Mouse (Mus musculus): ENCODE measurements around the gene Stard7. TPM values are rescaled to one million over a fixed set of nuclear protein-coding genes. Genes with fewer than 3 reads are reported as not detected.

Stard7 gene
- total and polyA plus RNA-seq, 3 experiments = 46.5 to 250 (median 81.6) TPM

GRCm38 (mm10) chr2:127313878-127314277, 43.9 kb downstream of the Stard7 start:
- no peak for DNase-seq (ENCODE audit: low spot score)
- ATAC-seq (ENCODE audit: extremely low read depth, insufficient number of reproducible peaks, low FRiP score, poor library complexity, severe bottlenecking) = no peak
- TF ChIP-seq TAL1 (conservative IDR thresholded peaks at IDR 0.05; ENCODE audit: low read depth, low read length) (no peak), POLR2AphosphoS5 (IDR thresholded peaks at IDR 0.05; ENCODE audit: insufficient replicate concordance, low read depth, low read length) (no peak), GATA1 (IDR thresholded peaks at IDR 0.05; ENCODE audit: borderline replicate concordance, low read length) (no peak), GATA2 (IDR thresholded peaks at IDR 0.05; ENCODE audit: borderline replicate concordance, low read depth, low read length) (no peak), CTCF (IDR thresholded peaks at IDR 0.05; ENCODE audit: low read depth, low read length) (no peak)
- no peak overlapping the region for H3K4me3 ChIP-seq (ENCODE audit: low read depth, low read length)
- H3K4me1 ChIP-seq (ENCODE audit: insufficient read depth, low read depth, low read length) = no peaks in the 10 kb centered on the region
- H3K27me3 ChIP-seq (ENCODE audit: insufficient read depth, low read length) = peaks cover 19% of the 10 kb centered on the region
- no peaks in the 10 kb centered on the region for H3K36me3 ChIP-seq (replicated peaks)
- no peaks in the 10 kb centered on the region for H3K9me3 ChIP-seq (replicated peaks)

GRCm38 (mm10) chr2:127314467-127315154, 44.6 kb downstream of the Stard7 start:
- H3K4me1 ChIP-seq (ENCODE audit: insufficient read depth, low read depth, low read length) = no peaks in the 10 kb centered on the region
- no peak overlapping the region for H3K4me3 ChIP-seq (ENCODE audit: low read depth, low read length)

GRCm38 (mm10) chr2:127315155-127315470, 45.1 kb downstream of the Stard7 start:
- Histone ChIP-seq H3K27me3 (ENCODE audit: insufficient read depth, low read length) (peaks cover 28% of the 10 kb centered on the region), H3K36me3 (replicated peaks) (no peaks in the 10 kb centered on the region), H3K9me3 (replicated peaks) (no peaks in the 10 kb centered on the region), H3K4me3 (ENCODE audit: low read depth, low read length) (no peak overlapping the region), H3K4me1 (ENCODE audit: insufficient read depth, low read depth, low read length) (no peaks in the 10 kb centered on the region)
- no peak for DNase-seq (ENCODE audit: low spot score)
- no peak for TF ChIP-seq GATA1 (IDR thresholded peaks at IDR 0.05; ENCODE audit: borderline replicate concordance, low read length)
- TF ChIP-seq POLR2AphosphoS5 (IDR thresholded peaks at IDR 0.05; ENCODE audit: insufficient replicate concordance, low read depth, low read length) = no peak
- TF ChIP-seq CTCF (IDR thresholded peaks at IDR 0.05; ENCODE audit: low read depth, low read length) = no peak
- no peak for TF ChIP-seq GATA2 (IDR thresholded peaks at IDR 0.05; ENCODE audit: borderline replicate concordance, low read depth, low read length)
- TF ChIP-seq TAL1 (conservative IDR thresholded peaks at IDR 0.05; ENCODE audit: low read depth, low read length) = no peak
- ATAC-seq (ENCODE audit: extremely low read depth, insufficient number of reproducible peaks, low FRiP score, poor library complexity, severe bottlenecking) = no peak

More at GRCm38 (mm10) chr2:127314467-127315154, 44.6 kb downstream of the Stard7 start:
- DNase-seq (ENCODE audit: low spot score) = no peak
- TF ChIP-seq TAL1 (conservative IDR thresholded peaks at IDR 0.05; ENCODE audit: low read depth, low read length) (no peak), POLR2AphosphoS5 (IDR thresholded peaks at IDR 0.05; ENCODE audit: insufficient replicate concordance, low read depth, low read length) (no peak), GATA1 (IDR thresholded peaks at IDR 0.05; ENCODE audit: borderline replicate concordance, low read length) (no peak), GATA2 (IDR thresholded peaks at IDR 0.05; ENCODE audit: borderline replicate concordance, low read depth, low read length) (no peak), CTCF (IDR thresholded peaks at IDR 0.05; ENCODE audit: low read depth, low read length) (no peak)
- no peak for ATAC-seq (ENCODE audit: extremely low read depth, insufficient number of reproducible peaks, low FRiP score, poor library complexity, severe bottlenecking)
- Histone ChIP-seq H3K27me3 (ENCODE audit: insufficient read depth, low read length) (peaks cover 26% of the 10 kb centered on the region), H3K36me3 (replicated peaks) (no peaks in the 10 kb centered on the region), H3K9me3 (replicated peaks) (no peaks in the 10 kb centered on the region)

- no peaks in the 10 kb centered on the region for H3K4me1 ChIP-seq (ENCODE audit: insufficient read depth, low read depth, low read length)
- DNase-seq (ENCODE audit: low spot score) = no peak
These were observed 46.4 kb downstream of the Stard7 start for GRCm38 (mm10) chr2:127316431-127316830.

GRCm38 (mm10) chr2:127318136-127318535, 48.1 kb downstream of the Stard7 start:
- ATAC-seq (ENCODE audit: extremely low read depth, insufficient number of reproducible peaks, low FRiP score, poor library complexity, severe bottlenecking) (no peak), DNase-seq (ENCODE audit: low spot score) (no peak)
- H3K27me3 ChIP-seq (ENCODE audit: insufficient read depth, low read length) = peaks cover 28% of the 10 kb centered on the region
- H3K36me3 ChIP-seq (replicated peaks) = no peaks in the 10 kb centered on the region
- no peak for TF ChIP-seq GATA1 (IDR thresholded peaks at IDR 0.05; ENCODE audit: borderline replicate concordance, low read length)
- no peak for TF ChIP-seq CTCF (IDR thresholded peaks at IDR 0.05; ENCODE audit: low read depth, low read length)
- no peak for TF ChIP-seq POLR2AphosphoS5 (IDR thresholded peaks at IDR 0.05; ENCODE audit: insufficient replicate concordance, low read depth, low read length)
- no peak for TF ChIP-seq TAL1 (conservative IDR thresholded peaks at IDR 0.05; ENCODE audit: low read depth, low read length)
- no peak for TF ChIP-seq GATA2 (IDR thresholded peaks at IDR 0.05; ENCODE audit: borderline replicate concordance, low read depth, low read length)
- no peaks in the 10 kb centered on the region for H3K4me1 ChIP-seq (ENCODE audit: insufficient read depth, low read depth, low read length)
- H3K9me3 ChIP-seq (replicated peaks) = no peaks in the 10 kb centered on the region
- no peak overlapping the region for H3K4me3 ChIP-seq (ENCODE audit: low read depth, low read length)

More at GRCm38 (mm10) chr2:127316431-127316830, 46.4 kb downstream of the Stard7 start:
- no peak for TF ChIP-seq POLR2AphosphoS5 (IDR thresholded peaks at IDR 0.05; ENCODE audit: insufficient replicate concordance, low read depth, low read length)
- Histone ChIP-seq H3K27me3 (ENCODE audit: insufficient read depth, low read length) (peaks cover 28% of the 10 kb centered on the region), H3K4me3 (ENCODE audit: low read depth, low read length) (no peak overlapping the region), H3K36me3 (replicated peaks) (no peaks in the 10 kb centered on the region), H3K9me3 (replicated peaks) (no peaks in the 10 kb centered on the region)
- ATAC-seq (ENCODE audit: extremely low read depth, insufficient number of reproducible peaks, low FRiP score, poor library complexity, severe bottlenecking) = no peak

GRCm38 (mm10) chr2:127319071-127319470, 49.1 kb downstream of the Stard7 start:
- no peak overlapping the region for H3K4me3 ChIP-seq (ENCODE audit: low read depth, low read length)
- TF ChIP-seq CTCF (IDR thresholded peaks at IDR 0.05; ENCODE audit: low read depth, low read length) (no peak), POLR2AphosphoS5 (IDR thresholded peaks at IDR 0.05; ENCODE audit: insufficient replicate concordance, low read depth, low read length) (no peak), TAL1 (conservative IDR thresholded peaks at IDR 0.05; ENCODE audit: low read depth, low read length) (no peak), GATA2 (IDR thresholded peaks at IDR 0.05; ENCODE audit: borderline replicate concordance, low read depth, low read length) (no peak), GATA1 (IDR thresholded peaks at IDR 0.05; ENCODE audit: borderline replicate concordance, low read length) (no peak)
- no peaks in the 10 kb centered on the region for H3K4me1 ChIP-seq (ENCODE audit: insufficient read depth, low read depth, low read length)
- DNase-seq (ENCODE audit: low spot score) (no peak), ATAC-seq (ENCODE audit: extremely low read depth, insufficient number of reproducible peaks, low FRiP score, poor library complexity, severe bottlenecking) (no peak)
- H3K27me3 ChIP-seq (ENCODE audit: insufficient read depth, low read length) = peaks cover 26% of the 10 kb centered on the region
- H3K9me3 ChIP-seq (replicated peaks) = no peaks in the 10 kb centered on the region
- H3K36me3 ChIP-seq (replicated peaks) = no peaks in the 10 kb centered on the region
